Mouse (Mus musculus) layer of hippocampus, adult 9-11 months (tissue): Measurements from ENCODE around the gene Pdia3.
"Not testable (repeated sequence)": the region's sequence is repeated elsewhere in the genome, so short reads cannot be mapped to it uniquely, and the experiment has no call there.

ENCODE experiments used
- DNase-seq: peaks from one replicate; pipeline ENCODE4 v3.0.0; 2022

Gene Pdia3

GRCm38 (mm10) chr2:121413387-121414042, at the start of gene Pdia3, which contains the start of gene Catsper2:
Gene Pdia3, plus strand, starts transcription at chr2:121413775.
Gene Catsper2, minus strand, starts transcription at chr2:121413792.
- DNase-seq: peak; percentile 97

- peak; percentile 23 for DNase-seq
Measured at GRCm38 (mm10) chr2:121368831-121369230, 44.7 kb upstream of the Pdia3 start.

GRCm38 (mm10) chr2:121370921-121371320, 42.7 kb upstream of the Pdia3 start:
- DNase-seq: no peak

GRCm38 (mm10) chr2:121372266-121372665, 41.3 kb upstream of the Pdia3 start:
- no peak for DNase-seq

GRCm38 (mm10) chr2:121374766-121375165, 38.8 kb upstream of the Pdia3 start:
- no peak for DNase-seq

GRCm38 (mm10) chr2:121386961-121387575, 26.5 kb upstream of the Pdia3 start, which contains the start of gene Strc:
Gene Strc, minus strand, starts transcription at chr2:121387168.
- DNase-seq: not testable (repeated sequence)

GRCm38 (mm10) chr2:121396624-121397023, 17.0 kb upstream of the Pdia3 start:
- DNase-seq: peak; percentile 65

- DNase-seq: no peak
Measured at GRCm38 (mm10) chr2:121403296-121403695, 10.3 kb upstream of the Pdia3 start.

GRCm38 (mm10) chr2:121408160-121408559, 5.4 kb upstream of the Pdia3 start:
- no peak for DNase-seq

GRCm38 (mm10) chr2:121412843-121413386, 660 bp upstream of the Pdia3 start:
- DNase-seq: peak; percentile 12

- DNase-seq: peak; percentile 37
Measured at GRCm38 (mm10) chr2:121414139-121414685, 637 bp downstream of the Pdia3 start.

GRCm38 (mm10) chr2:121415103-121415502, 1.5 kb downstream of the Pdia3 start:
- DNase-seq: no peak

- DNase-seq: no peak
Measured at GRCm38 (mm10) chr2:121415591-121415990, 2.0 kb downstream of the Pdia3 start.

GRCm38 (mm10) chr2:121416356-121416755, 2.8 kb downstream of the Pdia3 start:
- DNase-seq: no peak

GRCm38 (mm10) chr2:121418476-121418875, 4.9 kb downstream of the Pdia3 start:
- DNase-seq: no peak

- no peak for DNase-seq
Measured at GRCm38 (mm10) chr2:121423166-121423565, 9.6 kb downstream of the Pdia3 start.

GRCm38 (mm10) chr2:121425890-121426289, 12.3 kb downstream of the Pdia3 start:
- DNase-seq: no peak

- no peak for DNase-seq
Measured at GRCm38 (mm10) chr2:121434854-121435253, 21.3 kb downstream of the Pdia3 start.

GRCm38 (mm10) chr2:121439746-121440145, 26.2 kb downstream of the Pdia3 start:
- DNase-seq: no peak

GRCm38 (mm10) chr2:121440834-121441605, 27.4 kb downstream of the Pdia3 start:
- DNase-seq: no peak

- no peak for DNase-seq
Measured at GRCm38 (mm10) chr2:121441800-121442199, 28.2 kb downstream of the Pdia3 start.

GRCm38 (mm10) chr2:121442259-121443067, 28.9 kb downstream of the Pdia3 start:
- no peak for DNase-seq
